Mouse (Mus musculus) layer of hippocampus, adult 9-11 months (tissue): ENCODE measurements around the gene Ppp4r1.

ENCODE experiments used
- DNase-seq: peaks from one replicate; pipeline ENCODE4 v3.0.0; 2022

Gene Ppp4r1

DNA sequence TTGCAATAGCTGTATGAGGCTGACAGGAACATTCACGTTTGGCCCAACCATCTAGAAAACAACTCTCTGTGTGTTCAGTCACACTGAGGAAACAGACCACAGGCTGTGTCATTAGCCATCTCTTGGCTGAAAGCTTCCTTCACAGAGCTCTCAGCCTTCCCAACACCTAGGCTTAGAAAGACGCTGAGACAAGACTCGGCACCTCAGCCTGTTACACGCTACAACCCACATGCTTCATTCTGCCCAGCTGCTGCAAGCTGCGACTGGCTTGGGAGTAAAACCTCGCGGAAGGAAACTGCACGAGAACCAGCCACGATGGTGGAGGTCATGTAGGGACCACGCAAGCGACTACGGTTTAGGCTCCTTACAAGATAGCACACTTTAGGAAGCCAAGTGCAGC lies 81.5 kb downstream of the Ppp4r1 start:
- DNase-seq, result no peak

DNA sequence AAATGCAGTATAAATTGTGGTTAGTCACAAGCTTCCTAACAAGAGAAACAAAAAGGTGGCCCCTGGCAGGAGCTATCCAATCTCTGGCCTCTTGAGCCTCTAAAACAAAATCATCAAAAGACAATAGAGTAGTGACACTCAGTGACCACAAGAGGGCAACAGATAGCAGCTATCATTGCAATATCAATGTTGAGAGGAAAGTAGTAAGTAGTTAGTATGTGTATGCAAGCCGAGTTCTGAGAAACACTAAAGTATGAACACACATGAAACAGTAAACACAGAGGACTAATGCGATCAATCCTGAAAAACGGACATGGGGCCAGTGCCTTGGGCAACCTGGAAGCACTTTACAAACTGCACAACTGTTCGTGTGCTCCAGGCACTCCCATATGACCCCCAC lies 82.4 kb downstream of the Ppp4r1 start:
- no peak for DNase-seq

DNA sequence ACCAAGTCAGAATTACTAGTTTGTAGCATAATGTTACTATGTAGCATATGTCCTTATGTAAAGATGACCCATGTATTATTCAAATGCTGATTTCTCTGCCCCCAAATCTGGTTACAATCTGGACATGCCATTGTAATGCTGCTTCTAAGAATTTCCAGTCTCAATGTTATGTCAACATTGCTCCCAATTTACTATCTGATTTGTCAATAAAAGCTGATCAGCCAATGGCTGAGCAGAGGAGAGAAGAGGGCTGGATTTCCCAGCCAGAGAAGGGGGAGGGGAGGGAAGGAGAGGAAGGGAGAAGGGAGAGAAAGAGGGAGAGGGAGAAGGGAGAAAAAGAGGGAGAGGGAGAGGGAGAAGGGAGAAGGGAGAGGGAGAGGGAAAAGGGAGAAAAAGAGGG lies 82.9 kb downstream of the Ppp4r1 start:
- no peak for DNase-seq

DNA sequence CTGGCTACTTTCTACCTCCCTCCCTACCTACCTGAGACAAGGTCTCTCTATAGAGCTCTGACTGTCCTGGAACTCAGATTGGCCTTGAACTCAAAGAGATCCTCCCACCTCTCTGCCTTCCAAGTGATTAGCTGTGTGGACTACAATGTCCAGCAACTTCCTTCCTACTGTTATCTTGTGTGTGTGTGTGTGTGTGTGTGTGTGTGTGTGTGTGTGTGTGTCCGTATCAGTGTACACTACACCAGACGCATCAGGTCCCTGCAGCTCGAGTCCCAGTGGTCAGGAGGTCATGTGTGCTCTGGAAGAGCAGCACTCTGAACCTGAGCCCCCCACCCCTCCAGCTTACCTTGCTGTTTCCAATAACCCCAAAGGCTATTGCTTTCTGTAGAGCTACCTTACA lies 83.8 kb downstream of the Ppp4r1 start:
- DNase-seq, result no peak

DNA sequence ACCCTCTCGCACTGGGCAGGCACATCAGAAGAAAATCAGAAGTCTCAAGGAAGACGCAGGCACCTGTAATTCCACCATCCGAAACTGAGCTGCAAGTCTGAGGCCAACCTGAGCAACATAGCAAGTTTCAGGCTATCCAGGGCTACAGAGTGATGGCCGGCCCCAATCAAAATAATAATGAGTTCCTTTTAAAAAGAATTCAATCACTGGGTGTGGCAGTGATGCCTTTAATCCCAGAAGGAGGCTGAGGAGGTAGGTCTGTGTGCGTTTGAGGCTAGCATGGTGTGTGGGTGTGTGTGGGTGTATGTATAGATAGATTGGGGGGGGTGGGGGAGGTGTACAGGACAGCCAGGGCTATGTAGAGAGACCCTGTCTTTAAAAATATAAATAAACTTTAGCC lies 85.6 kb downstream of the Ppp4r1 start:
- DNase-seq, result no peak

DNA sequence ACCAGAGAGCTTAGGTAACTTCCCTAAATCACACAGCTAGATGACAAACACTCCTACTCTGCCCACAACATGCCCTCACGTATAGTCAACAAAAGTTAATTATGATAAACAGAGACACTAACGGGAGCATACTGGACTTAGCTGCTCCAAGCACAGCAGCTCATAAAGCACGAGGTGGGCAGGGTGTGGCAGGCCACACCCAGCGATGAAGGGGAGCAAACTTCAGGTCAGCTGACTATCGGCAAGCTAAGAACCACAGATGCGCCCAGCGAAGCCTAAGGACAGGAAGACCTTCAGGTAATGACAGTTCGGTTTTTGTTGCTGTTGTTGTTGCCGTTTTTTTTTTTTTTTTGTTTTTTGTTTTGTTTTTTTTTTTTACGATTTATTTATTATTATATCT lies 87.3 kb downstream of the Ppp4r1 start:
- DNase-seq, result no peak

DNA sequence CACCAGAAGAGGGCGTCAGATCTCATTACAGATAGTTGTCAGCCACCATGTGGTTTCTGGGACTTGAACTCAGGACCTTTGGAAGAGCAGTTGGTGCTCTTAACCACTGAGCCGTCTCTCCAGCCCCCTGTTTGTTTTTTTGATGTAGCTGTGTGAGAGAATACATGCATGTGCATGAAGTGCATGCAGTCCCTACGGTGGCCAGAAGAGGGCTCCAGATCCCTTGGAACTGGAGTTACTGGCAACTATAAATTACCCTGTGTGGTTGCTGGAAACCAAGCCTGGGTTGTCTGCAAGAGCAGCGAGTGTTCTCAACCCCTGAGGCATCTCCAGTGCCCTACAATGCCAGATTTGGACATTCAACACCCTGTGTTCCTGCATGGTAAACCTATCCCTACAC lies 87.8 kb downstream of the Ppp4r1 start:
- peak; percentile 45 for DNase-seq

DNA sequence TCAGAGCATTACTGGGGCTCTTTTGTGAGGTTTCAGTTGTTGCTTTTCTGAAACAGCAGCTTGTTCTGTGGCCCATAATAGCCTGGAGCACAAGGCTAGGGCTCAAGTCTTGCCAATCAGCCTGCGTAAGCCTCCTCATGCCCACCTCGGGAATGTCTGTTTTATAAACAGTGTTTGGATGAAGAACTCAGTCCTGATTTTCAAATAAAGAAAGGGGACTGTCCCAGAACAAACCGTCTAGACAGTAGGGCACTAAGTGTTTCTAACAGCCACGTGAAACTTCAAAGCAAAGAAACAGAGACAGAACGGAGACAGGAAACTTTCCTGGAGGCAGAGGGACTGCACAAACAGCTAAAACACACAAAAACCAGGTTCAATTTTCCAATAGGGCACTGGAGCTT lies 89.3 kb downstream of the Ppp4r1 start:
- DNase-seq, result no peak

DNA sequence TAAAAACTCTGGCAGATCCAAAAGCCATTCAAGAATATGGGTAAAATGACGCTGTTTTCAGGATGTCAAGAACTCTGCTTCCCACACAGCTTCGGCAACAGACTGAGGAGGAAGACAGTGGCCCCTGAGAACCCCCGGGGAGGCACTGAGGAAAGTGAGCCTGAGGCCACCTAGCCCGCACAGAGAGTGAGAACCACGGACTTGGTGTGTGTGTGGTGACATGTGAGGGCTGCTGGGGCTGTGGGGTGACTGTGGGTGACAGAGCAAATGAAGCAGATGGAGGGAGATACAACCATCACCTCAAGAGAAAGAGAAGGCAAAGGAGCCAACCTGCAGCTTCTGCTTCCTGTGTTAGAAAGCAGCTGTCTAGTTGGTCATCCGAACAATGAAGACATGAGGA lies 89.7 kb downstream of the Ppp4r1 start:
- DNase-seq, result no peak

DNA sequence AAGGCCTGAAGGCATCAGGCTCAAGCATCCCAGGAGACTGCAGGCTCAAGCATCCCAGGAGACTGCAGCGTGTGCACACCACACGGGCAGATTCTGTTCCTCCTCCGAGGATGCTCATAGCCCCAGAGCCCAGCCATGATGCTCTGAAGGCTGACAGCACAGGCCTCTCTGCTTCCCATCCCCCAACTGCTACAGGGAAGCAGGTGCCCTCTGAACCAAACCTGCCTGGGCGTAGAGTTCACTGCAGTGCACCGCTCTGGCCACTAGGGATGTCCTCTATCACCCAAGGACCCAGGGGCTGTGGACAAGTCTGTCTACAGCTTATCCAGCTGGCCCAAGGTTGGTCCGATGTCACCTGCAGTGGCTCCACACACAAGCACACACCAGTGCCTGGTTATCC lies 90.3 kb downstream of the Ppp4r1 start:
- DNase-seq, result no peak

DNA sequence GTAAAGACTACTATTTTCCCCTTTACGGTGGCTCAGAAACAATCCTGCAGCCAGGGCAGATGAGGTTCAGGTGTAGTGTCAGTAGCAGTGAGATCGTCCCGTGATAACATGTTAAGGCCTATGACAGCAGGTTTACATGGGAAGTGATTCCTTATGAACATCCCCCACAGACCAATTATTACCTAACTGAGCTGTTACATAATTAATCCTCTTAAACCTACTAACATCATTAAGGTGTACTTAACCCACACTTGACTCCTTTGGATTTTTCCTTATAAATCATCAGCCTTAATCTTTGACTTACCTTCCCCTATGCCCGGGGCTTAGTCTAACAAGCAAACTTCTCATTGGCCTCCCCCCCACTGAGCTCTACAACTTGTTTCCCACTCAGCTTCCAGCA lies 90.8 kb downstream of the Ppp4r1 start:
- no peak for DNase-seq

DNA sequence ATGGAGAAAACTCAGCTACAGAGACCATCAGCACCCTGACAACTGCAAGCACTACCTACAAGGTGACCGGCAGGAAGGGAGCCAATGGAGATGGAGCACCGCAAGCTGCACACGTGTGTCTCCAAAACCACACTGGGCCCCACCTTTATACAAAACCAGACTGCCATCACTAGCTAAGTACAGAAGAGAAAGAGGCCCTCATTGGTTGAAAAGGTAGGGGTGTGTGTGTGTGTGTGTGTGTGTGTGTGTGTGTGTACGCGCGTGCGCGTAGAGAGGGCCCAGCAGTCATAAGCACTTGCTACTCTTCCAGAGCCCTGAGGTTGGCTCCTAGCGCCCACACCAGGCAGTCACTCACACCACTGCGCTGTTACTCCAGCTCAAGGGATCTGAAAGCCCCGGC lies 91.5 kb downstream of the Ppp4r1 start:
- no peak for DNase-seq

DNA sequence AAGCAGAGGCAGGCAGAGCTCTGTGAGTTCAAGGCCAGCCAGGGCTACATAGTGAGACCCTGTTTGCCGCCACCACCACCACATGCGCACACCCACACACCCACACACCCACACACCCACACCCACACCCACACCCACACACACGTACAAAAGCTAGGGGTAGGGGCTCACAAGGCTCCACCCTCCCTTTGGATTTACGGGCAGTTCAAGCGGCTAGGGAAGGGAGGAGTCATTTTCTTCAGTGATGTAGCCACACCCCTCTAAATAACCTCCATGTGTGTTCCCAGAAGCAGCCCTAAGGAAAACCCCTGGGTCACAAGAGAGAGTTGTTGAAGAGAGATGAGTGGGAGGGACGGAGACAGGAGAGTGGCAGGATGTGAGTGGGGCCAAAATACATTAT lies 94.7 kb downstream of the Ppp4r1 start:
- DNase-seq, result no peak

DNA sequence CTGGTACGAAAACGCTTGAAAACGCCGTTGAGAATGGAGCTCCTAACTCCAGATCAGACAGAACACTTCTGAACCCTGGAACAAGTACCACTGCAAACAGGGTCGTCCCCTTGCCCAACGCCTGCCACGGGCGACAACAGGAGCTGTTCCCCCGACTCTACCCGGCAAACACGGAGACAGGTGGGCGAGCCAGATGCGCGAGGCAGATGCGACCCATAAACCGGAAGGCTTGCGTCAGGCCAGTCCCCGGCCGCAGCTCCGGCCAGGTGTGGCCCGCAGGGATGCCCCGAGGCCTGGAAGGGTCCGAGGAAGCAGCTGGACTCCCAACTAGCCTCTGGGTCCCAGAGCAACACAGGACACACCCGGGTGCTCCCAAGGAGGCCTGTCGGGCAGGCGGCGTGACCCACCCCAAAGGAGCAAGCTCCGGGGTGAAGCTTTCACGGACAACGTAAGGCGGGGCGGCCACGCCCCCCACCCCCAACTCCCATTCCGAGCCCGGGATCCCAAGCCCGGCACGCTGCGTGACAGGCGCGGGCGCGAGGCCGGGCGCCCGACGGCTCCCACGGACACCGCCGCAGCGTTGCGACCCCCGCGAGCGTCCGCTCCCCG lies 101.8 kb downstream of the Ppp4r1 start:
- DNase-seq, result peak; percentile 55

DNA sequence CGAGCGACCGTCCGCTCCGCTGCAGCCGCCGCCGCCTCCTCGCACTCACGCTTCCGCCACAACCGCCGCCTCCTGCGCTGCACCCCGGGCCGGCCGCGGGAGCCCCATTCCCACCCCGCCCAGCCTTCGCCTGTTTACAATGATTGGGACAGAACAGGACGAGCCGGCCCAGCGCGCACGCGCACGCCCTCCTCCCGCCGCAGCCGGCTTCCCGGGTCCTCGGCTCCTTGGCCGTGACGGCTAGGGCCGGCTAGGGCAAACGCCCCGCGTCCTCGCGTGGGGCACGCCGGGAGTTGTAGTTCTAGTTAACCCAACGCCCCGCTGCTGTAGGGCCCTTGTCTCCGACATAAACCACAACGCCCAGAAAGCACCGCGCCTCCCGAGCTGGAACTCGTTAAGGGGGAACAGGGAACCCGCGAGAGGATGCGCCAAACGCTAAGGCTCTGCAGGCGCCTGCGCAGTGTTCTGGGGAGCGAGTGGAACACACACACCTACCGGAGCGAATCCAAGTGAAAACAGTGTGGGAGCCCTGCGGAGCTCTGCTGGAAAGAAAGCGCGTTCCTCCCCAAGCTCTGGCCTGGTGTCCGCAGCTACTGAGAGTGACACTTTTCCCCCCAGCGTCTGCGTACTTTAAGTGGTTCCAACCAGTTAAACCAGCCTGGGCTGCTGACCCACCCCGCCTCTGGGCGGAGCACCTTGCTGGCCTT lies 102.5 kb downstream of the Ppp4r1 start:
- peak; percentile 100 for DNase-seq

DNA sequence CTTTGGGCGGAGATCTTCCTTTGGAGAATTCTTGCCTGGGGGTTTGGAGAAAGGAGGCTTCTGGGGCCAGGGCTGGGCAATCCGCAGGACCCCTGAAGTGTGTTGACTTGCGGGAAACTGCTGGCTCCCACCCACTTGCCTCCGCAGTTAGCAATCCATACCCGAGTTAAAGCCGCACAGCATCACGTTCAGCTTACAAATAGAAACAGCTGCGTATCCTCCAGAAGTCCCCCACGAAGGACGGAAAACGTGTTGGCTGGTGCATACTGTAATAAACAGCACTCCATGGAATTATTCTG lies 103.0 kb downstream of the Ppp4r1 start:
- DNase-seq, result no peak

DNA sequence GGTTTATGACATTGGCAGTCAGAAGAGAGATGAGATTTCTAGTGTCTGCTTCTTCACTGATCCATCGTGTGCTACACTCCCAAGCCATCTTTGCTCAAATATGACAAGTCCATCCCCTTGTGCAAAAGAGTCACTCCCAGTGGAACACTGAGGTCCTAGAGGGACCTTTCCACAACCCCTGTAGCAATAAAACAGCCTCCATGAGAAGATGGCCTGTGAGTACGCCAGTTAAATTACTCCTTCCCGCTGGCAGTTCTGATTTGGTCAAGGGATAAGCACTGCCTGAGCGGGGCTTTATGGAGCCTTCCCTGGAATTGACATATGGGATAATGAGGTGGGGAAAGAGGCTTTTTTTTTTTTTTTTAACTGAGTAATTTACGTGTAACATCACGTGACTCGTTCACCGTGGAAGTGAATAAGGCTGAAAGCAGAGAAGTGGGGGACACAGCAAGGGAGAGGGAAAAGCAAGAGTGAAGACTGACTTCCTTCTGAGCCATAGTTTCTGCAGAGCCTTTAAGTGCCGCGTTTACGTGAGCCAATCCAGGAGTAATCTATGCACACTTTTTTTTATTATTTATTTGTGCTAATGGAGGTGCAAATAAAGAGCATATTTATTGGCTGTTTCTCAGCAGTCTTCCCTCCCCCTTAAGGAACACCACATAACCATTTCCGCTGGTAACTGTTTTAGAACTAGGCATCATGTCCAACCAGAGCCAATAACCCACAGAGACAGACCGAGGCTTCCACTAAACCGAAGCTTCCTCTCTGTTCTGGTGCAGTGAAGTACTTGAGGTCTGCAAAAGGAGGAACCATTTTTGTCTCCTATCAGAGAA lies 103.5 kb downstream of the Ppp4r1 start, which contains the start of gene Ralbp1:
Gene Ralbp1 (minus strand): TSS at position 102 of the 833 bp plus-strand sequence.
- DNase-seq, result peak; percentile 60

DNA sequence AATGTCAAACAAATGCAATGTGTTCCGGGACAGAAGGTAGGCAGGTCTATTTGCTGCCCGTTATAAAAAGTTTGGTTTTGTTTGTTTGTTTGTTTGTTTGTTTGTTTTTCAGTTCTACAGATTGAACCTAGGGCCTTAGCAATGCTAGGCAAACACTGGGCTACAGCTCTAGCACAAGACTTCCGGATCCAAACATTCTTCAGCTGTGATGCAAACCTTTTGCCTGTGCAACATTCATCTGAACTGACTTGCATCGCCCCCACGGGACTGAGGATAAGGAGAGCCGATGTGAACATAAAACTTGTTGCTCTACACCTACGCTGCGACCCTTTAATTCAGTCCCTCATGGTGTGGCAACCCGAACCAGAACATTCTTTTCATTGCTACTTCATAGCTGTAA lies 104.2 kb downstream of the Ppp4r1 start:
- no peak for DNase-seq

DNA sequence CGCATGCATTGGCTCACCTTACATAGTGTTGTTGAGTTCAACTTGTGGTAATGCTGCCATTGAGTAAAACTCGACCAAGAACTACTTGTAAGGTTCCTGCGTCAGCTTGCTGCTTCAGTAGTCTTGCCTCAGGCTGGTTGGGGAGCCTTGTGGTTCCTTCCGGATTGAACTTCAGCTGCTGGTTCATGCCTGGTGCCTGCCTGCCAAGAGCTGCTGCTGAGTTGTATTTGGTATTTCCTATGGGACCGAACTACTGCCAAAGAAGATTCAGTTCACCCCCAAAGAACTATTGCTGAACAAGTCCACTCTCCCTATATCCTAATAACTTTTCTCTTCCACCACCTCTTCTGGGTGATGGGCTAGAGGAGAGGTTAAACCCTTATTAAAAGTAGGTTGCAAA lies 107.1 kb downstream of the Ppp4r1 start:
- no peak for DNase-seq
